Mouse (Mus musculus) limb, embryonic 14.5 days (tissue): ENCODE measurements around the gene Arl3. TPM values are rescaled to one million over a fixed set of nuclear protein-coding genes. Genes with fewer than 3 reads are reported as not detected.

Experiments used
- ATAC-seq: fragments of 200-750 bp; cut with Nextera tagmentation; 2 replicates; pipeline ENCODE4 v1.8.0; 2017; ENCODE audit warnings: low read depth, moderate number of reproducible peaks, moderate TSS enrichment; ENCODE audit not compliant: low FRiP score
- DNase-seq: peaks from one replicate; pipeline ENCODE4 v3.0.0-alpha.2; 2015; ENCODE audit warnings: low spot score
- H3K27ac ChIP-seq: fragments of 300-500 bp; sonication (generic); replicated peaks from 2 replicates; pipeline ENCODE4 v1.5.1; 2014; ENCODE audit warnings: low read depth, mild to moderate bottlenecking, low read length, moderate library complexity, mixed read lengths
- H3K27me3 ChIP-seq: fragments of 300-500 bp; sonication (generic); 2 replicates; pipeline ENCODE4 v1.6.1; 2014; ENCODE audit warnings: low read length, mixed read lengths; ENCODE audit not compliant: control insufficient read depth, insufficient read depth
- H3K36me3 ChIP-seq: fragments of 300-500 bp; sonication (generic); 2 replicates; pipeline ENCODE4 v1.6.1; 2014; ENCODE audit warnings: mild to moderate bottlenecking, low read length, moderate library complexity, mixed read lengths; ENCODE audit not compliant: control insufficient read depth, insufficient read depth
- H3K4me1 ChIP-seq: fragments of 300-500 bp; sonication (generic); 2 replicates; pipeline ENCODE4 v1.6.1; 2014; ENCODE audit warnings: antibody characterized with exemption, low read length, mixed read lengths; ENCODE audit not compliant: control insufficient read depth, insufficient read depth
- H3K4me2 ChIP-seq: fragments of 300-500 bp; sonication (generic); replicated peaks from 2 replicates; pipeline ENCODE4 v1.6.1; 2014; ENCODE audit warnings: low read depth, mild to moderate bottlenecking, low read length, moderate library complexity; ENCODE audit not compliant: severe bottlenecking
- H3K4me3 ChIP-seq: fragments of 300-500 bp; sonication (generic); replicated peaks from 2 replicates; pipeline ENCODE4 v1.5.1; 2014; ENCODE audit warnings: low read length
- H3K9ac ChIP-seq: fragments of 300-500 bp; sonication (generic); 2 replicates; pipeline ENCODE4 v1.6.1; 2014; ENCODE audit warnings: mild to moderate bottlenecking, low read depth, low read length, moderate library complexity; ENCODE audit not compliant: severe bottlenecking
- H3K9me3 ChIP-seq: fragments of 300-500 bp; sonication (generic); 2 replicates; pipeline ENCODE4 v1.6.1; 2016; ENCODE audit warnings: low read length; ENCODE audit not compliant: control insufficient read depth
- POLR2A ChIP-seq: fragments of 200-500 bp; IDR thresholded peaks from 2 replicates; pipeline ENCODE4 v1.8.0; 2012; ENCODE audit warnings: inconsistent platforms, mild to moderate bottlenecking, moderate library complexity, borderline replicate concordance; ENCODE audit not compliant: insufficient read depth, insufficient read length; ENCODE audit errors: extremely low read depth
- WGBS: fragments of 180-500 bp; shearing (Covaris S2); extraction: QIAGEN DNeasy Blood & Tissue Kit; methylation state at CpG from one replicate; pipeline ENCODE4 v1.1.7; 2014; 5-methylcytosine and 5-hydroxymethylcytosine counted together
- polyA plus RNA-seq, 2 experiments: library from polyadenylated mRNA; depleted of rRNA in 1 of 2; stranded (reverse) in 1 of 2; unstranded in 1 of 2; fragments of >200 nt; fragmentation: Nextera tagmentation in 1 of 2; extraction: Ambion mirVana in 1 of 2; gene quantifications; 2 replicates each; pipeline versions ENCODE4 v1.2.1 to v1.2.3; 2012 to 2014

The Arl3 gene
- polyA plus RNA-seq, 2 experiments = 87.2 to 120 TPM

GRCm38 (mm10) chr19:46481352-46481751 is 91.6 kb downstream of the Arl3 start:
- H3K36me3 ChIP-seq = peaks cover 48% of the 10 kb centered on the region
- peaks cover 18% of the 10 kb centered on the region for H3K4me1 ChIP-seq
- H3K9me3 ChIP-seq = no peaks in the 10 kb centered on the region
- H3K4me2 ChIP-seq = no peak overlapping the region
- H3K9ac ChIP-seq = no peak overlapping the region
- 34% methylated on average over 3 of the region's 3 CpGs for WGBS
- no peak for DNase-seq
- no peaks in the 10 kb centered on the region for H3K27me3 ChIP-seq
- no peak for ATAC-seq
- H3K4me3 ChIP-seq = no peak overlapping the region
- H3K27ac ChIP-seq = no peak overlapping the region
- TF ChIP-seq POLR2A = no peak

Other genes with a start within 250 kb of the Arl3 start
- gene Psd, start 246.0 kb downstream of the Arl3 start, polyA plus RNA-seq (2012; rRNA removed) = 7.8 and 8.9 TPM in 2 replicates
- gene Psd, start 246.0 kb downstream of the Arl3 start, polyA plus RNA-seq (2014; fragmentation: Nextera tagmentation; extraction: Ambion mirVana) = 5.3 and 5.5 TPM in 2 replicates
- 10.8 and 15.6 TPM in 2 replicates for gene Fbxl15, start 245.0 kb downstream of the Arl3 start, polyA plus RNA-seq (2012; rRNA removed)
- 13.5 and 15.5 TPM in 2 replicates for gene Fbxl15, start 245.0 kb downstream of the Arl3 start, polyA plus RNA-seq (2014; fragmentation: Nextera tagmentation; extraction: Ambion mirVana)
- 110 and 133 TPM in 2 replicates for gene Cuedc2, start 234.5 kb downstream of the Arl3 start, polyA plus RNA-seq (2012; rRNA removed)
- gene Cuedc2, start 234.5 kb downstream of the Arl3 start, polyA plus RNA-seq (2014; fragmentation: Nextera tagmentation; extraction: Ambion mirVana) = 164 and 169 TPM in 2 replicates
- gene Mfsd13a, start 232.1 kb downstream of the Arl3 start, polyA plus RNA-seq (2012; rRNA removed) = 5.4 and 8.0 TPM in 2 replicates
- gene Mfsd13a, start 232.1 kb downstream of the Arl3 start, polyA plus RNA-seq (2014; fragmentation: Nextera tagmentation; extraction: Ambion mirVana) = 3.2 and 3.5 TPM in 2 replicates
- gene 2310034G01Rik, start 222.9 kb downstream of the Arl3 start, polyA plus RNA-seq (2012; rRNA removed) = 1.6 TPM in 2 replicates
- 2.1 and 2.7 TPM in 2 replicates for gene 2310034G01Rik, start 222.9 kb downstream of the Arl3 start, polyA plus RNA-seq (2014; fragmentation: Nextera tagmentation; extraction: Ambion mirVana)
- 96.2 and 104 TPM in 2 replicates for gene Actr1a, start 177.4 kb downstream of the Arl3 start, polyA plus RNA-seq (2012; rRNA removed)
- 152 and 155 TPM in 2 replicates for gene Actr1a, start 177.4 kb downstream of the Arl3 start, polyA plus RNA-seq (2014; fragmentation: Nextera tagmentation; extraction: Ambion mirVana)
- gene Sufu, start 176.3 kb downstream of the Arl3 start, polyA plus RNA-seq (2012; rRNA removed) = 30.6 and 37.2 TPM in 2 replicates
- gene Sufu, start 176.3 kb downstream of the Arl3 start, polyA plus RNA-seq (2014; fragmentation: Nextera tagmentation; extraction: Ambion mirVana) = 35.5 and 39.1 TPM in 2 replicates
- 22.7 and 32.5 TPM in 2 replicates for gene Trim8, start 71.5 kb downstream of the Arl3 start, polyA plus RNA-seq (2012; rRNA removed)
- 21.5 and 23.1 TPM in 2 replicates for gene Trim8, start 71.5 kb downstream of the Arl3 start, polyA plus RNA-seq (2014; fragmentation: Nextera tagmentation; extraction: Ambion mirVana)
- 26.4 and 26.7 TPM in 2 replicates for gene Sfxn2, start 167 bp upstream of the Arl3 start, polyA plus RNA-seq (2012; rRNA removed)
- 21.2 and 22.0 TPM in 2 replicates for gene Sfxn2, start 167 bp upstream of the Arl3 start, polyA plus RNA-seq (2014; fragmentation: Nextera tagmentation; extraction: Ambion mirVana)
- 44.0 and 54.1 TPM in 2 replicates for gene Wbp1l, start 25.9 kb upstream of the Arl3 start, polyA plus RNA-seq (2012; rRNA removed)
- gene Wbp1l, start 25.9 kb upstream of the Arl3 start, polyA plus RNA-seq (2014; fragmentation: Nextera tagmentation; extraction: Ambion mirVana) = 42.6 and 43.8 TPM in 2 replicates
- gene Cyp17a1, start 100.0 kb upstream of the Arl3 start, polyA plus RNA-seq (2012; rRNA removed) = 0.20 and 0.22 TPM in 2 replicates
- gene Cyp17a1, start 100.0 kb upstream of the Arl3 start, polyA plus RNA-seq (2014; fragmentation: Nextera tagmentation; extraction: Ambion mirVana) = 0.23 and 0.47 TPM in 2 replicates
- 9.0 and 9.5 TPM in 2 replicates for gene Borcs7, start 116.7 kb upstream of the Arl3 start, polyA plus RNA-seq (2012; rRNA removed)
- 13.5 and 13.7 TPM in 2 replicates for gene Borcs7, start 116.7 kb upstream of the Arl3 start, polyA plus RNA-seq (2014; fragmentation: Nextera tagmentation; extraction: Ambion mirVana)
- gene As3mt, start 134.3 kb upstream of the Arl3 start, polyA plus RNA-seq (2012; rRNA removed) = 13.1 and 16.2 TPM in 2 replicates
- gene As3mt, start 134.3 kb upstream of the Arl3 start, polyA plus RNA-seq (2014; fragmentation: Nextera tagmentation; extraction: Ambion mirVana) = 26.8 and 28.2 TPM in 2 replicates
- 6.7 and 9.8 TPM in 2 replicates for gene Cnnm2, start 188.4 kb upstream of the Arl3 start, polyA plus RNA-seq (2012; rRNA removed)
- 4.8 TPM in 2 replicates for gene Cnnm2, start 188.4 kb upstream of the Arl3 start, polyA plus RNA-seq (2014; fragmentation: Nextera tagmentation; extraction: Ambion mirVana)